Comparison of ENCODE assay signal across 9 mouse cellular contexts in genomic region chr9:67260835-67261599, GRCm38 (mm10).
DNase-seq lines count a peak whose midpoint lies in the region; ATAC-seq and TF ChIP-seq lines count a peak whose summit lies in the region.
"Had no signal": no experiment of that assay in that cellular context is flagged by ENCODE, and none has a peak within 500 bp of the region (broad histone marks: within the 10 kb centered on the region; RNA-seq: fewer than 3 reads in every experiment).

No protein-coding gene starts in this region.

- TF ChIP-seq EP300 in lung, postnatal 0 days (IDR thresholded peaks at IDR 0.05): peak; percentile 74

- H3K4me3 ChIP-seq in hindbrain, postnatal 0 days (ENCODE audit: low read length): no peak overlapping the region
- no peak overlapping the region for H3K4me3 ChIP-seq in lung, postnatal 0 days (ENCODE audit: low read depth, low read length)
- no peak overlapping the region for H3K4me3 ChIP-seq in left cerebral cortex, adult 2 months

- H3K36me3 ChIP-seq in hindbrain, postnatal 0 days (ENCODE audit: insufficient read depth, low read length): peaks cover 4% of the 10 kb centered on the region; the same call in 1 of the 2 replicates
- no peaks in the 10 kb centered on the region for H3K36me3 ChIP-seq in lung, postnatal 0 days (ENCODE audit: insufficient read depth, low read length)

- H3K4me1 ChIP-seq in hindbrain, postnatal 0 days (ENCODE audit: insufficient read depth, low read length): peaks cover 7% of the 10 kb centered on the region
- H3K4me1 ChIP-seq in lung, postnatal 0 days (ENCODE audit: insufficient read depth, low read depth, low read length): peaks cover 13% of the 10 kb centered on the region; the same call in 1 of the 2 replicates

- DNase-seq in ES-CJ7 (ENCODE audit: low read depth, low spot score): peak; percentile 90
- peak; percentile 46 for DNase-seq in c-Kit-positive CD71-positive TER-119-negative erythroid progenitor cells, embryonic 14.5 days (ENCODE audit: low read depth)
- DNase-seq in hindbrain, postnatal 0 days (ENCODE audit: low spot score): peak; percentile 23
- DNase-seq in lung, postnatal 0 days (ENCODE audit: low spot score): peak; percentile 67
- DNase-seq in right cerebral cortex, postnatal 4 days: no peak
- DNase-seq in left cerebral cortex, adult 2 months (ENCODE audit: extremely low spot score in 1 of 2, low spot score in 2 of 2): no peak
- no peak for DNase-seq in layer of hippocampus, adult 11-12 months (ENCODE audit: low spot score)
- no peak for DNase-seq in cerebellum, adult 9-11 months
- DNase-seq: right cerebral cortex, postnatal 14 days had no signal

- no peaks in the 10 kb centered on the region for H3K9me3 ChIP-seq in hindbrain, postnatal 0 days (ENCODE audit: low read length)
- no peaks in the 10 kb centered on the region for H3K9me3 ChIP-seq in lung, postnatal 0 days (ENCODE audit: low read length)

- H3K9ac ChIP-seq in hindbrain, postnatal 0 days (replicated peaks; ENCODE audit: low read length): no peak overlapping the region
- H3K9ac ChIP-seq in lung, postnatal 0 days (replicated peaks; ENCODE audit: low read depth): no peak overlapping the region

- ATAC-seq in hindbrain, postnatal 0 days: no peak
- ATAC-seq in lung, postnatal 0 days: peak; percentile 76

- no peaks in the 10 kb centered on the region for H3K27me3 ChIP-seq in hindbrain, postnatal 0 days (ENCODE audit: insufficient read depth, low read length)
- H3K27me3 ChIP-seq in lung, postnatal 0 days (replicated peaks; ENCODE audit: insufficient read depth, low read length): 0 out of 2 replicates have a peak, but pooled peaks cover 3% of the 10 kb centered on the region

- WGBS in hindbrain, postnatal 0 days: 26% methylated on average over 13 of the region's 13 CpGs
- WGBS in lung, postnatal 0 days: 26% methylated on average over 13 of the region's 13 CpGs

- H3K27ac ChIP-seq in hindbrain, postnatal 0 days: no peak overlapping the region
- H3K27ac ChIP-seq in lung, postnatal 0 days (ENCODE audit: low read length): no peak overlapping the region
- H3K27ac ChIP-seq in left cerebral cortex, adult 2 months: no peak overlapping the region

- intact Hi-C loops in left cerebral cortex, adult 2 months (cut with DNase I): no loop called here

- no peak overlapping the region for H3K4me2 ChIP-seq in hindbrain, postnatal 0 days (ENCODE audit: low read depth, low read length)
- H3K4me2 ChIP-seq in lung, postnatal 0 days (replicated peaks; ENCODE audit: low read depth, low read length): no peak overlapping the region

- 0 out of 2 replicates have a peak, but pooled peaks have one; percentile 26 for TF ChIP-seq CTCF in hindbrain, postnatal 0 days (IDR thresholded peaks at IDR 0.05; ENCODE audit: low read depth)
- peak; percentile 38 for TF ChIP-seq CTCF in lung, postnatal 0 days (IDR thresholded peaks at IDR 0.05)
- TF ChIP-seq CTCF in left cerebral cortex, adult 2 months (IDR thresholded peaks at IDR 0.05): no peak

Comparison
In these comparisons a context has a peak if more than half of its experiments do, and no peak if none do; other contexts are left out.
1. DNase-seq: peak in ES-CJ7 (single experiment), c-Kit-positive CD71-positive TER-119-negative erythroid progenitor cells, embryonic 14.5 days (single experiment), hindbrain, postnatal 0 days (single experiment) and lung, postnatal 0 days (single experiment); none in right cerebral cortex, postnatal 4 days (single experiment), left cerebral cortex, adult 2 months (0 of 2), layer of hippocampus, adult 11-12 months (single experiment) and cerebellum, adult 9-11 months (single experiment).